Mouse (Mus musculus) urinary bladder, postnatal 25 days (tissue): ENCODE measurements around the gene Ccpg1os.
A peak's percentile ranks its signal among the peaks of the same experiment; 100 is the strongest.

Experiments
- DNase-seq: peaks from one replicate; pipeline ENCODE4 v3.0.0; 2022; ENCODE audit warnings: low spot score

Gene Ccpg1os

DNA sequence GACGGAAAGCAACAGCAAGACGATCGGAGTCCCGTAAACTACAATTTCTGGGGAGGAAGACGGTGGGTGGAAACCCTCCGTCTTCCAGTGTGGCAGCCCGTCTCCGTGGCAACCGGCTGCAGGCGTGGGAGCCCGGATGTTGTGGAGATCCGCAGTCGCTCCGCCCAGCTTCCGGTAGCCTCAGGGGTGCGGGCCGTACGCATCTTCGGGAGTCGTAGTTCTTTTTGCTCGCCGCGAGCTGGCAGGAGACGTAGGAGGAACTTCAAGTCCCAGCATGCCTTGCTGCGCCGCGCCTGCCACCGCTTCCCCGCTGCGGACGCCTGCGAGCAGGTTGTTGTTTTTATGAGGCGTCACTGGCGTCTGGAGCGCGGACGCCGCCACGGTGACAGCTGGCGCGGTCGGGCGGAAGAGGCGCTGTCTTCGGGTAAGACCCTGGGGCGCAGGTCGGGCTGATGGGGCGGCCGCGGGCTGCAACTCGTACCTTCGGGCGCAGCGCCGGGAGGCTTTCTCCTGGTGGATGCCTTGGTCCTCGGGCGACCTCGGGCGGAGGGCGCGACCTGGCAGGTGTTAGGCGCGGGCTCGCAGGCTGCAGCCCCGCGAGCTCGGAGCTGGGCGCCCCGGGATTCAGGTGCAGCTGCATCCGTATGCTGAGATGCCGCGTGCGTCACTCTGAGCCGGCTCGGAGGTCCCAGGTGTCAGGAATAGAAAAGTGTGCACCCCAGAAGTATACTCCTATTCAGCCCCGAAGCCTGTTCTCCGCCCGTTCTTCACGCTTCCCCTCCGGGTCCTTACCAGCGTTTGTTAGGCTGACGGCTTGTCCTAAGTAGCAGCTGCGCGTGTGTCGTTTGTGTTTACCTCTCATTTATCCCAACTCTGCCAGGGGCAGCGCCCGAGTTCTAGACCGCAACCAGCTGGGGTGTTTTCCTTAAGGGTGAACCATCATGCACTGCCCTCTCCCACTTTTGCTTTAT, at the start of gene Ccpg1os, which contains the start of gene Ccpg1:
Gene Ccpg1os (minus strand): TSS at position 133 of the 971 bp plus-strand sequence.
Gene Ccpg1 (plus strand): TSS at position 180 of the 971 bp plus-strand sequence.
- DNase-seq, result peak; percentile 89

DNA sequence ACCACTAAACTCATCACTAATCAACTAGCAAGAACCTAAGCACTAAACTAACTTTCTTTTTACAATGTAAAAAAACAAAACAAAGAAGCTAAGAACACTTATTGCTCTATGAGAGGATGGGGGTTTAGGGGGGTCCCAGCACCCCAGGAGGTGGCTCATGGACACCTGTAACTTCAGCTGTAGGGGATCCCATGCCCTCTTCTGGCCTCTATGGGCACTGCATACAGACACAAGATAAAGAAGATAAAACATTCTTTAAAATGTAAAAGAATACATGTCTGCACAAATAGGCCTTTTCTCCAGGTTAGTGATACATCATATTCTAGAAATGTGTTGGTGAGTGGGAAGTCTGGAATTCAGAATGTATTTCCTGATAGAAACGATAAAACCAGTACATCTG, 48.2 kb upstream of the Ccpg1os start:
- DNase-seq, result no peak

DNA sequence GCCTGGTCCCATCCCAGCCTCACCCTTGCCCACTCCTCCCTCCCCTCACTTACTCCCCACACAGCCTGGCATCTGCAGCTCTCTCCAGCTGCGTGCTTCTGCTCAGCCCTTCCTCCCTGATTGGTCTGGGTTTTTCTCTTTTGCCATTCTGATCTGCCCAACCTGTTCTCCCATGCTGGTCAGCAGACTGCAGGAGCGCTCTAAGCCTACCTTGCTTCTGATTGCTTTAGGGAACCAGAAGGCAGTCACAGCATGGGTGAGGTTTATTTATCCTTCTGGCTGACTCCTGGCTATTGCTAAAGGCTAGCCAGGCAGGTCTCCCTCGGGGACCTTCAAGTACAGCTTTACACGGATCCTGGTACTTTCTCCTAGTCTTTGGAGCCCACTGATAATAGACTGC, 46.2 kb upstream of the Ccpg1os start:
- DNase-seq, result no peak

- DNase-seq, result no peak
Observed at GRCm38 (mm10) chr9:73030443-73030842, 45.3 kb upstream of the Ccpg1os start.

DNA sequence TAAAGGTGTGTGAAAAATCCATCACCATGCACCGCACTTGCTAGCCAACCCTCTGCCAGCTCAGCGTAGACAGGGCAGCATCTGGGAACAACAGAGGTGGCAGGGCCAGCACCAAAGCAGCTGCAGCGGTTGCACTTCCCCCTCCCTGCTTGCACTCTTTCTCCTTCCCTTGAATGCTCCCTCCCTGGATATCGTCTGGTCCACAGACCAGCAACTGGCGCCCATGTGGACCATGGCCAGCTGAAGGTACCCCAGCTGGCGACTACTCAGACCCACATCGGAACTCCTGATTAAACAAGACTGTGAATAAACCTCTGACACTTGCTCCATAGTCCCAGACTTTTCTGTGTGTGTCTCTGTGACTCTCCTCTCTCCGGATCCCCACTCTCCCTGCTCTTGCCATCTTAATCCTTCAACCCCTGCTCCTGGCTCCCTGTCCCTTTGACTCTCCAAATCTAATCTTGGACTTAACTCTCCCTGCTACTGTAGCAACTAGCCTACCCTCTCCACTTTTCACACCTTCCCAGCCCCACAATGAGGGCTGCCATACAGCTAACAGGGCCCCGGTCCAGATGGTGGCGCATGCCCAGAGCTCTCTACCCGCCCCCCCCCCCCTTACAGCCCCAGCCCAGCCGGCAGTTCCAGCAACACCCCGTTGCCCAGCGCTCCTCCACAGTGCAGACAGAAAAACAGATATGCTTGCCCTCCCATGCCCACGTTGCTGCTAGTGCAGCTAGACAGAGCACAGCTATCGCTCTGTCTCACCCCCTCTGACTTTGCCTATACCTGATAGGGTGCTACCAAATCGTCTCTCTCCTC, 40.8 kb upstream of the Ccpg1os start:
- DNase-seq, result no peak

DNA sequence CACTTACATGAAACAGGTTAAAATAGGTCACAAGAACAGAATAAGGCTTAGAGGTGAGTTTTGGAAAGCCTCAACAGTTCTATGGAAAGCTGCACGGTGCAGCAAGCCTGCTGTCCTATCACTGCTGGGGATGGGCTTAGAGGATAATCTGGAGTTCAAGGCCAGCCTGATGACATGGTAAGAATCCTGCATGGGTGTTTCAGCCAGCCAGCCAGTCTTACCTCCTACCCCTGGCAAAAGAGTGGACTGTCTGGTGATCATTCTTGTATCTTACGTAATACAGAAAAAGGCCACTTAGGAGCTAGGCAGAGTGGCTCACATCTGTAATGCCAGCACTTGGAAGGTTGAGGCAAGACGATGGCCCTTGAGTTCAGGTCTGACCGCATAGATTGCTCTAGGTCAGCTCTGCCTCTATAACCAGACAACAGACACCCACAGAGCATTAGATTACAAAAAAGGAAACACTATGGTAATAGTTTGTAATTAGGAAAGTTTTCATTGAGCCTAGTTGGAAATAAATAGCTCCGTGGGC, 35.5 kb upstream of the Ccpg1os start:
- no peak for DNase-seq

DNA sequence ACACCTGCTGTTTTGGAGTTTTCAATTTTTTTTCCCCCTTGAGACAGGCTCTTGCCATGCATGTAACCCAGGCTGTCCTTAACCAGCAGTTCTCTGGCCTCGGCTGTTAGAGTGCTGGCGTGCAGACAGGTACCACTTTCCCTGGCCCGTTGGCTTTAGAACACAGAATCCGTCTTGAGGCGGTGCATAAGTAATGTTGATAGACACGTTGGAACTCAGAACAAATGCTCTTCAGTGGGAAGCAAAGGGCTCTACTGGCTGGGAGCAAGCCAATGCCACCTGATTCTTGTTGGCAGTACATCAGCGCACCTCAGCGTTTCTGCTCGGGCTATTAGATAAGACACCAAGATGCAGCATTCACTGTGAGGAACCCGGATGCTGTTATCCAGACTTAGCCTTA, 34.7 kb upstream of the Ccpg1os start:
- DNase-seq, result no peak

- no peak for DNase-seq
Observed at GRCm38 (mm10) chr9:73014724-73015123, 29.5 kb upstream of the Ccpg1os start.

DNA sequence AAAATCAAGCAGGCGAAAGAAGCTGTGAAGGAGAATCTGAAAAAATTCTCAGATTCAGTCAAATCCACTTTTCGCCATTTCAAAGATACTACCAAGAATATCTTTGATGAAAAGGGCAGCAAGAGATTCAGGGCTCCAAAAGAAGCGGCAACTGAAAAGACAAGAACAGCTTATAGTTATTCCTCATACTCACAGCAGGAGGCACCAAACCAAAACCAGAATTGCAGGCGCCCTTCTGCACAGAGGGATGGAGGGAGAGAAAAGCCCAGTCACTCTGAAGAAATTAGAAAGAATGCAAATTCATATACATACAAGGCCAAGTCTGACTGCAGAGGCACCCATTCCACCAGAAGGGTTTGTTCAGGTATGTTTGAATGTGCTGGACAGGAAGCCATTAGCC, 27.4 kb upstream of the Ccpg1os start:
- DNase-seq, result no peak

- DNase-seq, result no peak
Observed at GRCm38 (mm10) chr9:73008384-73008783, 23.2 kb upstream of the Ccpg1os start.

DNA sequence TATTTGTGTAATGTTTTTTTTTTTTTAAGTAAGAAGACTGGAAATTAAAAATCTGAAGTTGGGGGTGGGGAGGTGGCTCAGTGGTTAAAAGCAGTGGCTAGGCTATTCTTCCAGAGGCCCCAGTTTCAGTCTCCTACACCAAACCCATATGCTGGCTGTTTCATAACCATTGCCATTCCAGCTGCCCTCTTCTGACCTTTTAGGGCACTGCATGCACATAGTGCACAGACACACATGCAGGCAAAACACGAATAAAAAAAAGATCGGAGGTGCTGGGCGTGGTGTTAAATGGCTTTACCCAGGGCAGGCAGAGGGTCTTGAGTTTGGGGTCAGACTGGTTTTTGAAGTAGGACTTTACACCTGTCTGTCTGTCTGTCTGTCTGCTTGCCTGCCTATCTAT, 21.0 kb upstream of the Ccpg1os start:
- DNase-seq, result no peak

- no peak for DNase-seq
Observed at GRCm38 (mm10) chr9:73005106-73005505, 19.9 kb upstream of the Ccpg1os start.

DNA sequence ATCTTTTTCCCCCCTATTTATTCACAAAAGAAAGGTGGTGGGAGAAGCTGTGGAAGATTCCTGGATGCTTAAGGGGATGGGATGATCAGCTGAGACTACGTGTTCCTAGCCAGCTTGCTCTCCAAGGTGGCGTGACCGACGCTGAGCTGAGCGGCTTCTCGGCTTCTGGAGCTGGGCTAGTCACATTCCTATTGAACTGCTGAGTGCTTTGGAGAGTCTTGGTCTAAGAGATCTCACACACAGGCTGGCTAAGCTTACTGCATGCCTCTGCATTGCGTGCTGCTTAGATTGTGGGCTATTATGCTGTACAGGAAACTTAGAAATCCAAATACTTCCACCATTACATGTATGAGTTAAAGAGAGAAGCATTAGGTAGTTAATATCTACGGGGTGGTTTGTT, 18.9 kb upstream of the Ccpg1os start:
- DNase-seq, result no peak

- DNase-seq, result no peak
Observed at GRCm38 (mm10) chr9:73002177-73002576, 17.0 kb upstream of the Ccpg1os start.

GRCm38 (mm10) chr9:73001314-73002011, 16.3 kb upstream of the Ccpg1os start:
- no peak for DNase-seq

DNA sequence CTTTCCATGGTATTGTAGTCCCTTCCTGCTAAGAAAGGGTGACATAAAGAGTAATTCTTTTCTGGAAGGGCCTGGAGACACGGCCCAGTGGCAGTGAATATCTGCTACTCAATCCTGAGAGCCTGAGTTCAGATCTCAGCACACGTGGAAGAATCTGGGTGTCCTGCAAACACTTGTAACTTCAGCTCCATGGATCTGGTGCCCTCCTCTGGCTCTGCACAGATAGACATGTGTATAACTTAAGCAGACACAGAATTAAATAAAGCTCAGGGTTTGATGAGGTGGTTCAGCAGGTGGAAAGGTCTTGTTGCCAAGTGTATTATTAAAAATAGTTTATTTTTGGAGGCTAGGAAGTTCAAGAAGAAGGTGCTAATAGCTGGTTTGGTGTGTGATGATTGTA, 15.3 kb upstream of the Ccpg1os start:
- DNase-seq, result no peak

GRCm38 (mm10) chr9:72996806-72997205, 11.6 kb upstream of the Ccpg1os start:
- no peak for DNase-seq

DNA sequence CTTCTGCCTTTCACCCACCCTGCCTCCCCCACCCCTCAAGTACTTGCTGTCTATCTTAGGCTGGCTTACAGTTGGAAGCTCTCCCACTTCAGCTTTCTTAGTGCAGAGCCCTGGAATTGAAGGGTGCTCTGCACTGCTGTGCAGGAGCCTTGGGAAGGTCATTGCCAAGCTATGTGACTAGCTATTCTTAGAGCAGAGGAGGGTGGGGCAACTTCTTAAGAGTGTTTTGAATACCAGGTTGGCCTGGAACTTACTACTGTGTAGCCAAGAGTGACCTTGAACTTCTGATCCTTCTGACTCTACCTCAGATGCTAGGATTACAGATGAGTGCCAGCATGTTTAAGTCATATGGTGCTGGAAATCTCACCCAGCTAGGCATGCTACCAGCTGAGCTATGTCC, 11.0 kb upstream of the Ccpg1os start:
- no peak for DNase-seq

- no peak for DNase-seq
Observed at GRCm38 (mm10) chr9:72992576-72992975, 7.4 kb upstream of the Ccpg1os start.

GRCm38 (mm10) chr9:72991420-72991819, 6.2 kb upstream of the Ccpg1os start:
- DNase-seq, result no peak

DNA sequence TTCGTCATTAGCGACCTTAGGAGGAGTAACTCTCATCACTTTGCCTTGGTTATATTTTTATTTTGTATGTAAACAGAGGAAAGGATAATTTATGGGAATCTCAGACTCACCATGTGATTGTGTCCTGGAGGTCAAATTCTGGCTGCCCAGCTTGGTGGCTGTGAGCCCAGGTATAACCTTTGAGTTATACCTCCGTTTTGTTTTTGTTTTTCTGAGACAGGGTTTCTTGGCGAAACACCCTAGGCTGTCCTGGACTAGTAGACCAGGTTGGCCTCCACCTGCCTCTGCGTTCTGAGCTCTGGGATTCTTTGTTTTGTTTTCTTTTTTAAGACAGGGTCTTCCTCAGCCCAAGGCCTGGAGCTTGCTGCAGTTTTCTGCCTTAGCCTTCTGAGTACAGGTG, 3.5 kb upstream of the Ccpg1os start:
- DNase-seq, result no peak

DNA sequence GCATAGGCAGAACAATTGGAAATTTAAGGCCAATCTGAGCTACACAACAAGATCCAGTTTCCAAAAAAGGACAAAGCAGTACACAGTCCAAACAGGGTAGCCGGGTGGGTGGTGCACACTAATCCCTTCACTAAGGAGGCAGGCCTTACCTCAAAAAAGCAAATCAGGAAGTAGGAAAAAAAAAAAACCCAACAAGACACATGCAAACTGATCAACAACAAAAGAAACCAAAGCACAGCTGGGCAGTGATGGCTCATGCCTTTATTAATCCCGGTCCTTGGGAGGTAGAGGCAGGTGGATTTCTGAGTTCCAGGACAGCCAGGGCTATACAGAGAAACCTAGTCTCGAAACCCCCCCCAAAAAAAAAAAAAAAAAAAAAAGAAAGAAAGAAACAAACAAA, 2.5 kb upstream of the Ccpg1os start:
- no peak for DNase-seq
